Mouse (Mus musculus): ENCODE measurements around the gene Dnaaf2. TPM values are rescaled to one million over a fixed set of nuclear protein-coding genes. Genes with fewer than 3 reads are reported as not detected.

Gene Dnaaf2
- total RNA-seq, 2 experiments from 2014 or later = 1.2 to 1.5 TPM

- DNase-seq (ENCODE audit: low spot score in 2 of 2) = peak in 1 of 2 experiments; percentile 7
- intact Hi-C loops (cut with DNase I) = no loop called here
Observed at GRCm38 (mm10) chr12:69204052-69204833, 6.0 kb upstream of the Dnaaf2 start, which contains the start of gene Gm49384. Gene Gm49384, minus strand, starts transcription at chr12:69204267.

GRCm38 (mm10) chr12:69198985-69199384 lies 756 bp upstream of the Dnaaf2 start:
- DNase-seq (ENCODE audit: low spot score in 2 of 2) = no peak
- intact Hi-C loops (cut with DNase I) = loop anchor here (5.0 kb wide), 1 partner anchor 43 kb away; the partner anchor contains the start of gene Klhdc1

DNA sequence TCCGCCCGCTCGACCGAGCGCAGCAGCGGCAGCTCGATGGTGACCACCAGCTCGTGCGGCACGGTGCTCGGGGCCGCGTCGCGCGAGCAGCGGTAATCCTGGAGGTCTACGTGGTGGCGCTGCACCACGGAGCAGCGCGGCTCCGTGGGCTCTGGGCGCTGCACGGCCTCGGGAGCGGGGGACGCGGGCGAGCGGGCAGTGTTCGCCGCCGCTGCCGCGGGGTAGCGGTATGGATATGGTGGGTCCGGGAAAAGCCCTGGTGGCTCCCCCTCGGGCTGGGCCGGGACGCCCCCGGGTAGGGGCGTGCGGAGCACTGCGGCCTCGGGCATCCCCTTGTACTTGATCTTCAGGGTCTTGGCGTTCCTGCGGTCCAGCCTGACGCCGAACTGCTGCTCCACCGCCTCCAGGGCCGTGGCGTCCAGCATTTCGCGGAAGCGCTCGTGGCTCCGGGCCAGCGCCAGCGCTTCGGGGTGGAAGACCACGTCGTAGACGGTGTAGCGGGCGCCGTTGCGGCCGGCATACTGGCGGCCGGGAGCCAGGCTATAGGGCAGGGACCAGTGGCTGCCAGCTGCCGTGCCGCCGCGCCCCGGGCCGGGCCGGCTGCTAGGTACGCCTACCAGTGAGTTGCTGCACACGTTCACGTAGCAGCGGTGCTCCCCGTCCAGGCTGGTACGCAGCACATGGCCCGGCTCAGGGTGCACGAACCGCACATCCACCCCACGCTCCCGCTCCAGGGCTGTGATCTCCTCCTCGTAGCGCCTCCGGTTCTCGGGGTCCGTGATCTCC lies 658 bp downstream of the Dnaaf2 start:
- intact Hi-C loops (cut with DNase I) = loop anchor here (1.0 to 5.0 kb wide), 3 partner anchors 13 to 99 kb away; partner anchors contain the start of genes Klhdc1, Klhdc2, Mgat2 and Rpl36al

DNA sequence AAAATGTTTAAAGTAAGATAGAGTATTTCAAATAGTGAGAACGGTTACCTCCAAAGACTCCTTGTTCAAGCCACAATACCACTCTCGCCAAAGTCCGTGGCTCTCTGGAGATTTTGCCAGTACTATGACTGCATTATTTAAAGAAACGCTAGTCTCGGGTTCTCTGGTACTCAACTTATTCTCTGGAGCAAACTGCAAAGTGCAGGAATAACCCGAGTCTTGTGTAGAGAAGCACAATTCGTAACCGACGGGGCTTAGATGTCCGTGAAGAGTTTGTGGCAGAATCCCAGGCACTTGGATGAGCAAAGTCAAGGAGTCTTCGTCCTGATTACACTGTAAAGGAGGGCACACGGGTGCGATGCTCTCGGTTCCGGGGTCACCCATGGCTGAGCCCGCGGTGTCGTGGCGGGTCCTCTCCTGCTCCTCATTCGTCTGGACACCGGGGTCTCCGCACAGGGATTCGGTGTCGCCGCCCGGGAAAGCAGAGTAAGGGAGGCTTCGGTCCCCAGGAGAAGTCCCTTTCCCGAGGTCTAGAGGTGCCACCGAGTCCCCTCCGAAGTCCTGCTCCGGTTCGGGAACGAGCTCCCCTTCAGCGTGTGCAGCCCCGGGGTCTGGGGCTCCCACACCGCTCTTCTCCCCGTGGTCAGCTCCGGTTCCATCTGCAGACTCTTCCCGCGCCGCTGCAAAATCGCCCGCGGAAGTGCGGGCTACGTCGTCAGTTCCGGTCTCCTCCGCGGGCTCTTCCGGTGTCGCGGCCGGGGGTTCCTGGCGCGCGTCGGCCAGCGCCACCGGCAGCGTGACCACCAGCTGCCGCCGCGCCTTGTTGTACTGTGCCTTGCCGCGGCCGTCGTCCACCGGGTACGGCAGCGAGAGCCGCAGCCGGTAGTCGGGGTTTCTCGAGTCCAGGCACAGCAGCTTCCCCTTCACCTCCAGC lies 1.5 kb downstream of the Dnaaf2 start, which contains the start of gene Gm49383:
Gm49383 (minus strand) TSS at position 661 of the 934 bp plus-strand sequence.
- DNase-seq (ENCODE audit: low spot score in 2 of 2) = peak; percentile 74 to 79
- intact Hi-C loops (cut with DNase I) = loop anchor here (1.0 to 5.0 kb wide), 3 partner anchors 12 to 100 kb away; partner anchors contain the start of genes Klhdc1, Klhdc2, Mgat2 and Rpl36al

More for the DNA sequence above, 658 bp downstream of the Dnaaf2 start:
- DNase-seq (ENCODE audit: low spot score in 2 of 2) = peak; percentile 31 to 52

DNA sequence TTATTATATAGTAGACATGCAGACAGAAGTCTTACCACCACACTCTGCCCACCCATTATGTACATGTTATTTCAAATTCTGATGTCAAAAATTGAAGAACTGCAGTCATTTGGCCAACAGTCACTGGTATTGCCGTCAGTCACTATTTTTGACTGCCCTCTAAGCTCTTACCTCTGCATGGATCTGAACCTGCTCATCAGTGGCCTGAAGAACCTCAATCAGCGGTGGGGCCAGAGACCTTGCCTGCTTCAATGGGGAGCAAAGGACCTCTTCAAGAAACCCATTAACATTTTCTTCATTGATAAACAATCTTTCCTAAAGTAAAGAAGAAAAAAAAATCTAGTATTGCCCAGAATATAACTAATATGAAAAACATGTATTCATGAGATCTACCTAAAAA lies 5.6 kb downstream of the Dnaaf2 start:
- intact Hi-C loops (cut with DNase I) = no loop called here
- no peak for DNase-seq (ENCODE audit: low spot score in 2 of 2)

- intact Hi-C loops (cut with DNase I) = no loop called here
- DNase-seq (ENCODE audit: low spot score in 2 of 2) = no peak
Observed at GRCm38 (mm10) chr12:69191396-69191795, 6.8 kb downstream of the Dnaaf2 start.

DNA sequence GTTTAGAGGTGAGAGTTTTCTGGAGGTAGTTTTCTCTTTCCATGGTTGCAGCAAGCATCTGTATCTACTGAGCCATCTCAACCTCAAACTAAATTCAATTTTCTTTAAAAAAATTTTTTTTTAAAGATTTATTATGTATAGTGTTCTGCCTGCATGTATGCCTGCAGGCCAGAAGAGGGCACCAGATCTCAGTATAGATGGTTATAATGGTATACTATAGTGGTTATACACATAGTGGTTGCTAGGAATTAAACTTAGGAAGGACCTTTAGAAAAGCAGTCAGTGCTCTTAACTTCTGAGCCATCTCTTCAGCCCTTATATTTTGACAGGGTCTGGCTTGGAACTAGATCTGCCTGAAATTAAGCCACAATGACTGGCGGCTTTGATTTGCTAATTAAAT lies 7.7 kb downstream of the Dnaaf2 start:
- intact Hi-C loops (cut with DNase I) = no loop called here
- no peak for DNase-seq (ENCODE audit: low spot score in 2 of 2)

DNA sequence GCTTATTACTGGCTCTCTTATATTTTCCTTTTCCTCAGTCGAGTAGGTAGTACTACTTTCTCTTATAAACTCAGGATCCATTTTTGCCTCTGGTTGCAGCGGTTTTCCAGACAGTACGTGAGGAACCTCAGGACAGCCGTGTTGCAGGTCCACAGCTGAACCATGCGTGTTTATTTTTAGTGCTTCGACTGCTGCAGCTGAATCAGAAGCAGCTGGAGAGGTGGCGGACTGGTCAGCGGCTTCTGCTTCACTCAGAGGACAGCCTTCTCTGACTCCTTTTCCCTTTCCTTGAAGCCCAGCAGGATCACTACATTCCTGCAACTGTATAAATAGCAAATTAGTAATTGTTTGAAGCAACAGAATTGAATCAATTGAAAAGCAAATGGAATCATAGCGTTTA lies 8.2 kb downstream of the Dnaaf2 start:
- intact Hi-C loops (cut with DNase I) = no loop called here
- no peak for DNase-seq (ENCODE audit: low spot score in 2 of 2)

- no peak for DNase-seq (ENCODE audit: low spot score in 2 of 2)
- intact Hi-C loops (cut with DNase I) = no loop called here
Observed at GRCm38 (mm10) chr12:69186811-69187471, 11.3 kb downstream of the Dnaaf2 start.

- intact Hi-C loops (cut with DNase I) = no loop called here
Observed at GRCm38 (mm10) chr12:69185371-69185770, 12.9 kb downstream of the Dnaaf2 start.

DNA sequence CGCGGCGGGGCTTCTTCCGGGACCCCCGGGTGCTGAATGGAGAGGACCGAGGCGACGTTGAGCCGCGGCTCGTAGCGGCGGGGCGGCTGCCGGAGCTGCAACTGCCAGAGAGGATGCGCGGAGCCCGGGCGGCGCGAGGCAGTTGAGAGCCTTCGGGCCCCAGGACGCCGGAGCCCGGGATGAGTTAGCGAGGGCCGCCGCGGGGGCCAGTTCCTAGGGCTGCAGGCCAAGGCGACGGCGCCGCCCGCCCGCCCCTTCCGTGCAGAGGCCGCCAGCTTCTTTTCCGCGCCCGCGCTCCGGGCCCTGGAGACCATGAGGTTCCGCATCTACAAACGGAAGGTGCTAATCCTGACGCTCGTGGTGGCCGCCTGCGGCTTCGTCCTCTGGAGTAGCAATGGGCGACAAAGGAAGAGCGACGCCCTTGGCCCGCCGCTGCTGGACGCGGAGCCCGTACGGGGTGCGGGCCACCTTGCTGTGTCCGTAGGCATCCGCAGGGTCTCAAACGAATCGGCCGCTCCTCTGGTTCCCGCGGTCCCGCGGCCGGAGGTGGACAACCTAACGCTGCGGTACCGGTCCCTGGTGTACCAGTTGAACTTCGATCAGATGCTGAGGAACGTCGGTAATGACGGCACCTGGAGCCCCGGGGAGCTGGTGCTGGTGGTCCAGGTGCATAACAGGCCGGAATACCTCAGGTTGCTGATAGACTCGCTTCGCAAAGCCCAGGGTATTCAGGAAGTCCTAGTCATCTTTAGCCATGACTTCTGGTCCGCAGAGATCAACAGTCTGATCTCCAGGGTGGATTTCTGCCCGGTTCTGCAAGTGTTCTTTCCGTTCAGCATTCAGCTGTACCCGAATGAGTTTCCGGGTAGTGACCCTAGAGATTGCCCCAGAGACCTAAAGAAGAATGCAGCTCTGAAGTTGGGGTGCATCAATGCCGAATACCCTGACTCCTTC lies 13.6 kb downstream of the Dnaaf2 start:
- DNase-seq (ENCODE audit: low spot score in 2 of 2) = peak in 1 of 2 experiments; percentile 55
- intact Hi-C loops (cut with DNase I) = loop anchor here (1.0 kb wide), 1 partner anchor 13 kb away; the partner anchor contains the start of gene Gm49383

More at GRCm38 (mm10) chr12:69185371-69185770, 12.9 kb downstream of the Dnaaf2 start:
- no peak for DNase-seq (ENCODE audit: low spot score in 2 of 2)

- intact Hi-C loops (cut with DNase I) = loop anchor here (1.0 kb wide), 1 partner anchor 14 kb away; the partner anchor contains the start of gene Gm49383
- peak; percentile 99 for DNase-seq (ENCODE audit: low spot score in 2 of 2)
Observed at GRCm38 (mm10) chr12:69183583-69184308, 14.5 kb downstream of the Dnaaf2 start, which contains the start of the genes Rpl36al and Mgat2. Gene Rpl36al, minus strand, starts transcription at chr12:69184083. Gene Mgat2, plus strand, starts transcription at chr12:69184157.

DNA sequence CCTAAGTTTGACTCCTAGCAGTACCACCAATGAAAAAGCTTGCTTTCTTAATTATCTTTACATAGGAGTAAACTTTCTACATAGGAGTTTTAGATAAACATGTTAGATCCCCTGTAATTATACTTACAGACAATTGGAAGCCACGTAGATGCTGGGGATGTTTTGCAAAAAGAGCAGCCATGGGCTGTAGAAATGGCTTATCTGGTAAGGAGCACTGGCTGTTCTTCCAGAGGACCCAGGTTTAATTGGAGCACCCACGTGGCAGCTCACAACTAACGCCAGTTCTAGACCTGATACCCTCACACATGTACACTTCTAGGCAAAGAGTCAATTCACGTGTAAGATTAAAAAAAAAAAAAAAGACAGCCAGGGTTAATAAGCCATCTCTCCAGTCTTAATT lies 16.4 kb downstream of the Dnaaf2 start:
- intact Hi-C loops (cut with DNase I) = no loop called here
- no peak for DNase-seq (ENCODE audit: low spot score in 2 of 2)

GRCm38 (mm10) chr12:69179371-69179770 lies 18.9 kb downstream of the Dnaaf2 start:
- DNase-seq (ENCODE audit: low spot score in 2 of 2) = no peak
- intact Hi-C loops (cut with DNase I) = no loop called here

GRCm38 (mm10) chr12:69177526-69177925 lies 20.7 kb downstream of the Dnaaf2 start:
- intact Hi-C loops (cut with DNase I) = no loop called here
- DNase-seq (ENCODE audit: low spot score in 2 of 2) = no peak

- intact Hi-C loops (cut with DNase I) = no loop called here
- no peak for DNase-seq (ENCODE audit: low spot score in 2 of 2)
Observed at GRCm38 (mm10) chr12:69175975-69176374, 22.3 kb downstream of the Dnaaf2 start.

DNA sequence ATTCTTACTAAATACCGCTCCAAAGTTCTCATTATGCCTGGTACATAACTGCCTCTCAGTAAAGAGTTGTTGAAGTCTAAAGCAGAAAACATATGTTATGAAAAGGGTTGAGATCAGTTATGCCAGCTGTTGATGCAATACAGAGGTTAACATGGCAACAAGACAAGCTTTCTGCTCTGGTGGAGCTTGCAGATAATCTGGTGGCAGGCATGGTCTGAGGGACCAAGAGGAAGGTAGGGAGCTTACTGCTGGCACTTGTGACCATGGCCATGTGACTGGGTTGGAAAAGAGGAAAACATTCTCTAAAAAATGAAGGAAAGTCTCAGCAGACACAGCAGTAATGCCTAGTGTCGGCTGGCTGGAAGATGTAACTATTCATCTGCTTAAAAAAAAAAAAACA lies 26.9 kb downstream of the Dnaaf2 start:
- no peak for DNase-seq (ENCODE audit: low spot score in 2 of 2)
- intact Hi-C loops (cut with DNase I) = no loop called here

All from left cerebral cortex, postnatal 25 days (tissue).